Mouse (Mus musculus): ENCODE data around the gene Rbms1. TPM values are rescaled to one million over a fixed set of nuclear protein-coding genes. Genes with fewer than 3 reads are reported as not detected.
A peak's percentile ranks its signal among the peaks of the same experiment; 100 is the strongest.

The Rbms1 gene
- total RNA-seq, 4 experiments from 2014 or later: 10.2 to 19.1 (median 16.0) TPM

DNA sequence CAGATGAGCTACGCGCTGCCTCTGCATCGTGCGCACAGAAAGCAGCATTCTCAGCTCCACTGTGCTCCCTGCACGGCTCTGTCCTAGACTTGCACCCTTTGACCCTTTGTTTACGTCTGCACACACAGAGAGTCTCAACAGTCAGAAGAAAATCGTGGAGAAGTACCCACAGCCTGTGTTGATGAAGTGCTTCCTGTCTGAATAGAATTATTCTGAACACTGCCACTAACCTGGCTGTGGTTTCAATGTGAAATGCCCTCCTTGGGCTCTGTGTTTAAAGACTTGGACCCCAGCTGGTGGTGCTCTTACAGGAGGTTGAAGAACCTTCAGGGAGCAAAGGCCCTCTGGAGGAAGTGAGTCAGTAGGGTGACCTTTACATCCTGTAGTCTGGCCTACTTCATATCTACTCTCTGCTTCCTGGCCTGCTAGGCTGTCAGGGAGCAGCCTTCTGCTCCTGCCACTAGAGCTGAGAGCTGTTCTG is 153.5 kb downstream of the Rbms1 start:
- no peak for DNase-seq (ENCODE audit: low spot score in 2 of 2)

DNA sequence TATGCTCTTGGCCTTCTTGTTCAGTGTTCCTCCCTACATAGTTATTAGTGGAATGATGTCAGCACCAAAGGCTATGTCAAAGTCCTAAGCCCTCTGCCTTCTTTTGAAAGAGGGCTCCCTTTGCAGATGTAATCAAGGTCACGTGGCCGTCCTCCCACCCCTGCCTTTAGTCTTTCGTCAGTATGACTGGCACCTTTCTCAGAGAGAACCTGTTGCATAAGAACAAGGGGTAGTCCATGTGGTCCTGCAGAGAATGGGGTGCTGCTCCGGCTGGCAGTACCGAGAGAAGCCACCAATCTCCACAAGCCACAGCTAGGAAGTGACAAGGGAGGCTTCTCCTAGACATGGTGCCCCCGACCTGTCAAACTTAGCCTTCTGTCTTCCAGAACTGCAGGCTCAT is 154.2 kb downstream of the Rbms1 start:
- DNase-seq (ENCODE audit: low spot score in 2 of 2): no peak

DNA sequence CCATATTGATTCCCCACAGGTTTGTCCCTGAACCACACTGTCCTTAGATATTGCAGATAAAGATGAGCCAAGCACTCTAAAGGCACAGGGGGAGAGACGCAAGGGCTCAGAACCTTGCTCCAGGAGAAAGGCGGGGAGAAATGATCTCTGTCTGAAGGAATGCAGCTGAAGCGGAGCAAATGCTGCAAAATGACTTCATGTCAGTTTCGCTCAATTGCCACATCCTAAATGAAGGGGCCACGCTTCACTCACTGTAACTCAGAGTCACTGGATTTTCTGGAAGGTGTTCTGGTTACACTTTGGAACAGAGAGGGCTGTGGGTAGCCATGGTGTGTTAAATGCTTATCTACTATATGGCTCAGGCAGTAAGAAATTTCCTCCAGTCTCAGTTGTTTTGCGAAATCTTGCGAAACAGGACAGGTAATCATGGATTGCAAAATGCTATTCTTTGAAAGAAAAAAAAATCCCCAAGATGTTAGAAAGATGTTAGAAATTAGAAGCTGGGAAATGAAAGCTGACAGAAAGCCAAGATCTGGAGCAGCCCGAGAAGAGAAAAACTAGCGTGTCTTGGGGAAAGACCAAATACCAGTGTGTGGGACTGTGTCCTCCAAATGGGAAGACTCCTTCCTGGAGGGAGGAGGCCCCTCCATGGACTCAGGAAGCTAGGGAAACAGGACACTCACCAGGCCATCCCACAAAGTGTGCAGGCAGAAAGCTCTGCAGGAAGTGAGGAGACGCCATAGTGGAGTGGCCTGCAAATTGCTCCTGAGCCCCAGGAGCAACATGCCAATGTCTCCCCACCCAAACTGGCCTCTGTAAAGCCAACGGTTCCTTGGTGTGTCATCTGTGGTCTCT is 155.4 kb downstream of the Rbms1 start:
- DNase-seq (ENCODE audit: low spot score in 2 of 2): no peak

DNA sequence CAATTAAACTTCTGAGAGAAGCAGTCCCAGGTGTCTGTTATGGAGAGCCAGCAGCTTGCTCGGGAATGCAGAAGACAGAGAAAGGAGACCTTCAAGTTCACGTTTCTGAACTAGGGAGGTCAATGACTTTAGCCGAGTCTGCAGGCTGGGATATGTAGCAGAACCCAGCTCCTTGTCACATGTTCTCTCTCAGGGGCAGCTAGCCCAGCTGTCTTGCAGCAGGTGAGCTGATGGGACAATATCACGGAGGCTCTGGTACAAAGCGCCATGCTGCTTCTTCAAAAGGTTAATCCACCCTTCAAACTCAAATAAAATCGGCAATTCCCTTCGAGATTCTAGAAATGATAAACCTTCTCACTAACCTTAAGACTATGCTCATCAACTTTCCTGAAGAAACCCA is 158.2 kb downstream of the Rbms1 start:
- DNase-seq (ENCODE audit: low spot score in 2 of 2): no peak

DNA sequence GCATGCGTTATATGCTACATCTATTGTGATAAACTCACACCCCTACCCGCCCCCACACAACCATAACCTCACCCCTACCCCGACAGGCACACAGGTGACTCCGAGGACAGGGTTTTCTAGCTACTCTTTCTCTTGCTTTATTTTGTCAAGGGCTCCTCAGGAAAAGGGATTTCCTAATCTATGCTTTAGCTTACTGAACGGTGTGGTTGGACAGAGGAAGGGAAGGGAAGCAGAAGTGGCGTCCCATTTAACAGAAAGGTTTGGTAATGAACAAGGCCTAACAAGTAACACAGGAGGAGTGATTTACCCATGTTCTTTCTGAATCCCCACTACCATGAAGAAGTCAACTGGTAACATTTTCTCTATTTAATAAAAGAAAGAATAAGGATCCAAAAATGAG is 159.6 kb downstream of the Rbms1 start:
- DNase-seq (ENCODE audit: low spot score in 2 of 2): no peak

DNA sequence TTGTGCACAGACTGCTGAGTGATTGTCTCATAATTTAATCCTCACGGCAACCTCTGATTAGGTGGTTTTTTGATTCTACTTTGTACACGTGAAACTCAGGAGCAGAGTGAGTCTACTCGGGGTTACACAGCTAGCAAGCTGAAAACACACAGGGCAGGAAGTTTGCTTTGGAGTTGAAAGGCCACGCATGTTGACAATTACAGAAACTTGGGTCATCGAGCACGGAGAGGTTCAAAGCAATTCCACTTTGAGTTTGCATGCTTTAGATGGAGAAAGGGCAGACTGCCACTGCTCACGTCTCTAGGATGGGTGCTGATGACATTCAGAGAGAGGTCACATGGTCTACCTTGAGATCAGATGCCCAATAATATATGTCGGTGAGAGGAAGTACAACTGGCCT is 160.2 kb downstream of the Rbms1 start:
- DNase-seq (ENCODE audit: low spot score in 2 of 2): no peak

DNA sequence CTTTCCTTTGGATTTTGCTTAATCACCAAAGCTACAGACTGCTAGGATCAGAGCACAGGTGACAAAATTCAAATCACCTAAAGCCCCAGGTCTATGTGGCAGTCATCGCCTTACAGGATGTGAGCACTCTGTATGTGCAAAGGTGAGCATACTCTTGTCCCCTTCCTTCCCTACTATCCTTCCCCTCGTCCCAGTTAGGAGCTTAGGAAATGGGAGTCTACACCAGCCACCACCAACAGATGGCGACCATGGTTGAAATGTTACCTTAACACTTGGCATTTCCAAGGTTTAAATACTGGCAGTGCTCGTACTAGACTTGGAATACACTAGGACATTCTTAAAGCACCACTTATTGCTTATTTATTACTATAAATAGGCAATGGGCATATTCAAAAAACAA is 160.8 kb downstream of the Rbms1 start:
- DNase-seq (ENCODE audit: low spot score in 2 of 2): peak in 1 of 2 experiments; percentile 39

DNA sequence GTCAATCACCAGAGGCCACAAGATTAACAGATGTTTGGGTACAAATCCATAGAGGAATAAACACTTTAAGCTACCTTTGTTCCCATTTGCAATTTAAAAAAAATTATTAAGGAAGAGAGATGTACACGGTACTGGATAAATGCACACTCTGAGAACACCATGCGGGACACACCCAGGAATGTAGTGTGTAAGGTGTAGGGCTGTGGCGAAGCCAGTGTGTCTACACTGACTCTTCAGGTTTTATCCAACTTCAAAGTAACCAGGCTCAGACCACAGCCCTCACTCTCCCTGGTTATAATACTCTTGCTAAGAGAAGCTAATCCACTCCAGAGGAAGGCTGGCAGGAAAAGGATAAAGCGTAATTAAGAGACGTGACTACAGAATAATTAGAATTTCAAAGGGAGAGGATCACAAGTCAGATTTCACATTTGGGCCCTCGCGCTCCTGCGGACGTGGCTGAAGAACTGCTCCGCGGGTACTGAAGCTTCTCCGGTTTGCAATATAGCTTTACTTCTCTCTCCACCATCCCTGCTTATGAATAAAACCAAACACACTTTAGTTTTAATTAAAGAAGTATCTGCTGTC is 161.3 kb downstream of the Rbms1 start:
- DNase-seq (ENCODE audit: low spot score in 2 of 2): no peak

DNA sequence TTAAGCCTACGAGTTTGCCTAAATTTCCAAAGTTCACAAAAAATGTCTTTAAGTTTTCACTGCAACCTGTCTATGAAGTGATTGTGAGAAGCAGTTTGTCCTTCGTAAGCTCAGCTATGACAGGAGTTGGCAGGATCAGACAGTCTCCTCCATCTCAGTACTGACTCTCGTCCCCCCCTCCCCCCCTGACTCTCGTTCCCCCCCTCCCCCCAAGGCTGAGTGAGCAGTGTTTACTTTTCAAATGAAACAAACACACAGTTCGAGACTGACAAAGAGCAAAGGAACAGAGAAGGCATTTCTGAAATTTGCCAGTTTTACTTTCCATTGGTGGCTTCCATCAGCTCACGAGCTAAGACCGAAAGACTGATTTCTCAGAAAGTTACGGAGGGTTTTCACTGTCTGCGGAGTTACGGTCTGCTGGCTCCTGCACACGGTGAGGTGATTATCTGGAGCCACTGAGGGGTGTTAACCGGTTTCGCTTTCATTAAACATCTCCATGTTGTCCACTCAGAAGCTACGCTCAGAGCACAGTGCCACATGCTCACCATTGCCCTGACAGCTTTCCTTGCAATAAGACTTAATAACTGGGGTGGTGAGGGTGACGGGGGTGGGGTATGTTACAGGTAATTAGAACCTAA is 162.0 kb downstream of the Rbms1 start:
- DNase-seq (ENCODE audit: low spot score in 2 of 2): no peak

DNA sequence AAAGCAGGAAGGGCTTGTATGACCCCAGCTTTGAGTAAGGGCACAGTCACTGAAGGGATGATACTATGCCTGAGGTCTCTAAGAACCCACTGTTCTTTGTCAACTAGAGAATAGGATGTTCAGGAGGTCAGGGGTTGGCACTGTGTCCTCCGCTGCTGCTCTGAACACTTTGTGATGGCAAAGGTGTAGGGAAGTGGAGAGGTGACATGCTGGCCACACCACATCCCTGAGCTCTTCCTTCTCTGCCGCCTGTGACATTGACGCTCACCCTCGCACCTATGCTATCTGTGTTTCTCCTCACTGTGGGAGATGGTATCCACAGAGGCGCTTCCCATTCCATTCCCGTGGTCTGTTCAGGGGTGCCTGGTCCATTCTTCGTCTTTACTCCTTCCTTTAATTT is 163.2 kb downstream of the Rbms1 start:
- DNase-seq (ENCODE audit: low spot score in 2 of 2): no peak

DNA sequence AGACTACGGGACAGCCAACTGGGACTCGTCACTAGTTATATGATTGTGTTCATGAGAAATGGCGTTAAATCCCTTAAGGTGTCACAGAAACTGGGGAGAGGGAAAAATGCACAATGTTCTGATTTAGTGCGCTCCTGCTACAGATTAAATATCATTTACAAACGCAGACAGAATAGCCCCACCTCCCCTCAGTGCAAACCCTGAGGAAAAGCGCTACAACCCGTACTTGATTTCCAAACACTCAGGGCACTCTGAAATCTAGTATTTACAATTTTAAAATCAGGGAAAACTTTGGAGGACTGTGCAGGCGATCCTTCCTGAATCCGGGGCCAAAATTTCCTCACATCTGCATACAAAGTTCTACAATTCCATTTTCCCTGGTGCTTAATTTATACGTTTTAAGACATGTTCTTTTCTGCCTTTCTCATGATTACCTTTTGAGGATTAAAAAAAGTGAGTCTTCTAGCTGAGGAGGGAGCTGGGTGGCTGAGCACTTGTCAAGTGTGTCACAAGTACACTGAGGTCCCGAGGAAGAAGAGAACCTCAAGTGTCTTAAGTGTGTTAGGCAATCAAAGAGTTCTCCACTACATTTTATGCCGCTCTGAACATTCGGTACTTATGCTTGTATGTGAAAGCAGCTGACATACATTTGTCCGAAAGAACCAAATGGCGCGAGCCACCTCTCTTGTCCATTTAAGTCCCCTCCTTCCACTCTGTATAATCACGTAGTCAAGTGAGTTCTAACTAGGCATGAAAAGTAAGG is 164.0 kb downstream of the Rbms1 start:
- DNase-seq (ENCODE audit: low spot score in 2 of 2): no peak

DNA sequence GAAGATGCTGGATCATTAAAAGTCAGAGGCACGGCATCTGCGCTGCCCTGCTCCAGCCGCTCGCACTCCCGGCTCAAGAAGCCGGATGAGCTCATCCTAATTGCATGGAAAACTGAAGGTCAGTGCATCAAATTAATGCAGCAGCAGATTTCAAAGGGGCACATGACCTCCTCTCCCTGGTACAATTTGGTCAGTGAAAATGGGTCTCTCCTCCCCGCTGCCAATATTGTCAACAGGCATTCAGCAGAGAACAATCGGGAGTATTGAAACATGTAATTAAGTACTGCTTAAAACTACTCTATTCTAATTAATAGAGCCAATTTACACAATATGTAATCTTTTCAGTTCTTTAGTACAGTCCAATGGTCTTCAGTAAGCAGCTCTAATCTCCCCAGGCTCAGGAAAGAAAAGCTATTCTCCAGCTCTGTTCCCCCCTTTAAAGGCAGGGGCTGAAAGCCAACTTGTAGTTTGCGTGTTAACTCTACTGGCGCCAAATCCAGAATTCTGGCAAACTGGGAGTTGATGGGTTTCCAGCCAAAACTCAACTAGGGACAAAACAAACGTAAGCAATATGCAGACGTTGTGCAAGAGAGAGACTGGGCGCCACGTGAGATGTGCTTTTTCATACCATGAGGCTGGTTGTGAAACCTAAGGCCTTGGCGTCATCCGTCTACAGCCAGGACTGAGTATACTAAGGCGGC is 165.9 kb downstream of the Rbms1 start:
- peak in 1 of 2 experiments; percentile 24 for DNase-seq (ENCODE audit: low spot score in 2 of 2)

DNA sequence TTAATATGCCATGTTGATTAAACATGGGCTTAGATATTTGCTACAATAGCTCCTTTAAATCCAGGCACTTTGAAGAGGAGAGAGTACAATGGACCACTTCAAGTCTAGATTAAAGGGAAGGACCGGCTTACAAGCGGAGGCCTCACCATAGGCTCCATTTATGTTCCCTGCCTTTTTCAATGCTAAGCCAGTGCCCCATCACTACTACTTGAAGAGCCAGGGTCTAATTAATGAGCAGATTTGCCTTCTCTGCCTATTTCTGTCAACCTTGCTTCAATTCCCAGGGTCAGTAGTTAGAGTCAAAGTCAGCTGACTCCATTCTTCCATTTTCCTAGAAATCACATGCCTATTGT is 166.4 kb downstream of the Rbms1 start:
- no peak for DNase-seq (ENCODE audit: low spot score in 2 of 2)

DNA sequence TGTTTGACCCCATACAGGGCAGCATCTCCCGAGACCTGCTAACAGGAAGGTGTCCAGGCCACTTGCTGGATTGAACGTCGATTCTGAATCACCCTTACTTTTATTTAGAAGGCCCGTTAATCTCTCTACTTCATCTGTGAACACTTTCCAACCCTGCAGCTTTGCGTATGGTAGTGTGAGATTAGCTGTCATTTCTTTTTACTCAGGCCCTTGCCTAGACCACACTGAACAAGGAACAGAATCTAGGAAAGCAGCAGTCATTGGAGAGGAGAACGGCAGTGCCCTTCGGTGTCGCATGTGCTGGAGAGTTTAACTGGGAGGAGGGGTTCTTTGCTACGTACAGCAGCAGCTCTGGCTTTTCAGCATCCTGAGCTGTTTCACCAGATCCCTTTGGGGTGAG is 167.1 kb downstream of the Rbms1 start:
- DNase-seq (ENCODE audit: low spot score in 2 of 2): no peak

DNA sequence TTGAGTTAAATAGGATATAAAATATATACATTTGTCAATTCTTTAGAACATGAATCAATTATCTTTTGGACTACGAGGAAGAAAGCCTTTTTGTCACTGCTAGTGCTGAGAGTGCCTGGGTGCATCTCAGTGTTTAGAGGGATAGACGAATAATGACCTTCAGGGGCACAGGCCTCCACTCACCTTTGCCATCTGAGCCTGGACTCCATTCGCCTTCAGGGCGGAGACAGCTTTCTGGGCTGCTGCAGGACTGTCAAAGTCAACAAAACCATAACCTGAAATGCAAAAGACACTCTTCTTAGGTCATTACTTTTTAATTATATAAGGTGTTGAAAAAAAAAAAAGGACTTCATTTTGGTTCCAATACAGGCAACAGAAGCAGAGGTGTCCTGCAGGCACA is 170.5 kb downstream of the Rbms1 start:
- DNase-seq (ENCODE audit: low spot score in 2 of 2): no peak

DNA sequence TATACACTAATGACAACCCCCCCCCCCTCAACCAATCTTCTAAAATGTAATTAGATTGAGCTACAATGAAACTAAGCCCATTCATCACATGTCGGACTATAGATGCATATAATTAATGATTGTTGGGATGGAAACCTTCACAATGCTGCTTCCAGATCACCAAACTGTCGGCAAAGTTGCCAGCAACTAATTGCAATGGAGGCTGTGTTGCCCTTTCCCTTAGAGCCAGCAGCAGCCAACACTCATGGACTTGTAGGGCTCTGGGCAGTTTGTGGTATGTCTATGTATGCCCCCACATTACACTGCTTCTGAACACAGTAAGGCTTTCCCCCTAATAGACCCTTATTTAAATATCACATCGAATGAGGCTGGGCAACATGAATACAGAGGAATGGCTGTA is 173.9 kb downstream of the Rbms1 start:
- no peak for DNase-seq (ENCODE audit: low spot score in 2 of 2)

DNA sequence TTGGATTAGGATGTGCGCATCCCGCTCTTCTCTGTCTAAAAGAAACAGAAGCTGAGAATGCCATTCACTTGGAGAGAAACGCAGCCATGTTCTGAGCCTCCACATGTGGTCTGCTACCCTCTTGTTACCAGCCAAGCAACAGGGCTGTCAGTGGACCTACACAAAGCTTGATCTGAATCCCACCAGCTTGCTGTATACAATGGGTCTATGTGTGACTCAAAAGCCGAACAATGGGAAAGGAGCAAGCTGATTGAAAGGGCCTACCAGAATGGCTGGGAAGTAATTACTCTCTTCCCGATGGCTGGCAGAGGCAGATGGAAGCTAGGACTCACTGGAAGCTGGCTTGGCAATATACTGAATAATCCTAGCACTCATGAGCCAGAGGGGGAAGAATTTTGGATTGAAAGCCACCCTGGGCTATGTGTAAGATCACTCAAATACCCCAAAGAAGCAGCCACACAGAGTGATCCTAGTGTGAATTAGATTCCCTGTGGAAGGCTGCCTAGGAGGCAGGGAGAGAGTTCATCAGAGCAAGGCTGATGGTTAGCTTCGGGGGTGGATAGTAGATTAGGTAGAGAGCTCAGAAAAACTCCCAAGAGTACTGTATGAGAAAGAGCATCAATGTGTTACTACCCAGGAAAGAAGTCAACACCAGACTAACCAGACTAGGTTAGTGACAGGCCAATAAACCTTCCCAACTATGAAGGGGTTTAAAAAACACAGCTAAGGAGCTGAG is 174.7 kb downstream of the Rbms1 start:
- DNase-seq (ENCODE audit: low spot score in 2 of 2): no peak

DNA sequence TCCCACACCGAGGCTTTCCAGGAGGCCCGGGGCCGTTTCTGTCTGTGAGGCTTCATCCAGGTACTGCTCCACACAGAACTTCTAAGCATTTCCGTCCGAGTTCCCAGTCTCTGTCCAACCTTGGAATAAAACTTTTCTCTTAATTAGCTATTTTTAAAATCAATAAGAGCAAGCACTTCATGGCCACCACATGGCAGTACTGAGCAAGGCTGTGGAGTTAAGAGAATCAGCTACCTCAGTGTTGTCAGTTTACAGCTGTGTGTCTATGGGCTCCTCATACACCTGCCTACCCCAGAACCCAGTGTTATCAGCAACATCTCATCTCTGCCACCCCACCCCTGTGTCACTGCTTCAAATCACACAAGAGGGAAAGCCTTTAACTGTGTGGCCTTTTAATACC is 175.9 kb downstream of the Rbms1 start:
- DNase-seq (ENCODE audit: low spot score in 2 of 2): no peak

DNA sequence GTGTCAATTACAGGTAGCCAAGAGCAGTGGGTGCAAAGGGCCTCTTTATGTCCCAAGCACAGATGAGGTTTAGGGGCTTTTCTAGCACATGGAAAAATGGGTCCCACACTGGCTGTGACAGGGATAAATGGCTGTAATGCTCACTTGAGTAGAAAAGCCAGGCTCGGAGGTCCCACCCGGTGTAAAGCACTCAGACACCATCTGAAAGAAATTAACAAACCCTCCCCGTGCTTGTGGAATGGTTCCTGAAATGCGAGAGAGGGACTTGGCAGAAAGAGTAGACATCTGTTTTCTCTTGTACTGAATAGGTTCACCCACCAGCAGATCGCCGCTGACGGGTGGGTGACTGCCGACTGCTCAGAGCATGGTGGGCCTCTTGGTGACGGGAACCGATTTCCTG is 176.7 kb downstream of the Rbms1 start:
- DNase-seq (ENCODE audit: low spot score in 2 of 2): peak in 1 of 2 experiments; percentile 10

DNA sequence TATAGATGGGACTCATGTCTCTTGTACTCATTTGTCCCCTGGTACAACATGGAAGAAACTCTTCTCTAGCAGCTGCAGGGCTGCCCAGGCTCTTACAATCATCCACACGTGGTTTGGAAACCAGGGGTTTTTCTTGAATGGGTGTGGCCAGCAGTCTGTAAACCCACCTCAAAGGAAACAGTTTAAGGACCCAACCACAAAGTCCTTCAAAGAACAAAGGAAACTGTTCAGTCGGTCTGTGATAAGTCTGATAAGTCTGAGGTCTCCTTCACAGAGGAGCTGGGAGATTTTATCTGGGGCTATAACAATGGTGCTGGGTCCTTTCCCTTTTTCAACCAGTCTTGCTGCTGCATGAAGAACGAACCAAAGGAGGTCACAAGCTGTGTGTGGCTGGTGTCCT is 188.5 kb downstream of the Rbms1 start:
- DNase-seq (ENCODE audit: low spot score in 2 of 2): no peak

DNA sequence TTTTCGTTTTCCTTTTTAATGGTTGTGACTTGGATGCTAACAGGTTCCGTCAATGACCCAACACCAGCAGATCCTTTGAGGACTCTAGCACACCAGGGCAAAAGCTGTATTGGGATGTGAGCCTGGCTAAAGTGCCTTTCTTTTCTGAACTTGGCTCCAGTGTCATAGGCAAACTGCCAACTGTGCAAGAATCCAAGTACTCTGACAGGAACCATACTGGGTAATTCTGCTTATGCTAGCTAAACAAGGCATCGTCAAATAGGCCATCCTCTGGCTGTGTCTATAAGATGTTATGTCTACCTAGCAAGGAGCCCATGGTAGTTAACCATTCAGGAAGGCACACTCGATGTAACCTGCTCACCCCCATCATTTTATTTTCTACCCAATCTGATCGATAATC is 189.4 kb downstream of the Rbms1 start:
- DNase-seq (ENCODE audit: low spot score in 2 of 2): peak; percentile 27 to 40
